Mouse (Mus musculus): ENCODE data around the gene B4galt4. TPM values are rescaled to one million over a fixed set of nuclear protein-coding genes. Genes with fewer than 3 reads are reported as not detected.
A peak's percentile ranks its signal among the peaks of the same experiment; 100 is the strongest.

B4galt4 gene
- total and polyA plus RNA-seq, 2 experiments from 2014 or later: 12.6 to 26.6 TPM

GRCm38 (mm10) chr16:38750803-38751202 lies 8.7 kb downstream of the B4galt4 start:
- Histone ChIP-seq H3K9ac (replicated peaks; ENCODE audit: low read depth, low read length) (no peak overlapping the region), H3K27me3 (ENCODE audit: control insufficient read depth, insufficient read depth, low read length) (no peaks in the 10 kb centered on the region), H3K4me1 (ENCODE audit: control insufficient read depth, insufficient read depth) (no peaks in the 10 kb centered on the region), H3K4me2 (ENCODE audit: low read depth, low read length) (no peak overlapping the region), H3K36me3 (replicated peaks; ENCODE audit: control insufficient read depth, insufficient read depth, low read length) (0 out of 2 replicates have a peak, but pooled peaks cover 3% of the 10 kb centered on the region), H3K9me3 (replicated peaks; ENCODE audit: control insufficient read depth, low read length) (no peaks in the 10 kb centered on the region), H3K4me3 (ENCODE audit: low read depth, low read length) (no peak overlapping the region), H3K27ac (ENCODE audit: low read depth) (no peak overlapping the region)
- DNase-seq (ENCODE audit: low spot score): no peak
- TF ChIP-seq EP300 (IDR thresholded peaks at IDR 0.05; ENCODE audit: low read depth): no peak
- TF ChIP-seq CTCF (IDR thresholded peaks at IDR 0.05; ENCODE audit: low read depth): no peak
- no peak for ATAC-seq (ENCODE audit: insufficient read depth, low read depth)
- WGBS: 74% methylated on average over 6 of the region's 6 CpGs

DNA sequence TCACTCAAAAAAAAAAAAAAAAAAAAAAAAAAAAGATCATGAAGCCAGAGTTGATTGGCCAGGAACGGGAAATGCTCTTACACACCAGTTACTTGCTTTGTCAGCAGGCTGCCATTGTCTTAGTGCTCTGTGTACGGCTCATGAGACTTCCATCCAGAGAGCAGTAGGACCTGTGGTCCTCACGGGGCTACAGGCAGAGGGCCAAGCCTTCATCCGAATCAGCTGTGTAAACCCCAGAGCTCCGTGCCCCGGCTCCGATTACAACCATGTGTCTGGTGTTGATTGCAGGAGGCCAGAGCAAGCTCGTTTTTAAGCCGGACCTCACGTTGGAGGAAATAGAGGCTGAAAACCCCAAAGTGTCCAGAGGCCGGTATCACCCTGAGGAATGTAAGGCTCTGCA lies 11.6 kb downstream of the B4galt4 start:
- no peak overlapping the region for H3K9ac ChIP-seq (replicated peaks; ENCODE audit: low read depth, low read length)
- WGBS: 35% methylated on average over 11 of the region's 11 CpGs
- TF ChIP-seq EP300 (IDR thresholded peaks at IDR 0.05; ENCODE audit: low read depth) (no peak), CTCF (IDR thresholded peaks at IDR 0.05; ENCODE audit: low read depth) (no peak)
- 0 out of 2 replicates have a peak, but pooled peaks cover 8% of the 10 kb centered on the region for H3K4me1 ChIP-seq (ENCODE audit: control insufficient read depth, insufficient read depth)
- no peaks in the 10 kb centered on the region for H3K9me3 ChIP-seq (replicated peaks; ENCODE audit: control insufficient read depth, low read length)
- H3K36me3 ChIP-seq (replicated peaks; ENCODE audit: control insufficient read depth, insufficient read depth, low read length): 0 out of 2 replicates have a peak, but pooled peaks cover 7% of the 10 kb centered on the region
- H3K4me3 ChIP-seq (ENCODE audit: low read depth, low read length): no peak overlapping the region
- H3K4me2 ChIP-seq (ENCODE audit: low read depth, low read length): no peak overlapping the region
- no peak overlapping the region for H3K27ac ChIP-seq (ENCODE audit: low read depth)
- DNase-seq (ENCODE audit: low spot score) (peak; percentile 46), ATAC-seq (ENCODE audit: insufficient read depth, low read depth) (peak; percentile 43; the same call in 1 of the 2 replicates)
- H3K27me3 ChIP-seq (ENCODE audit: control insufficient read depth, insufficient read depth, low read length): no peaks in the 10 kb centered on the region

GRCm38 (mm10) chr16:38755452-38756176 lies 13.6 kb downstream of the B4galt4 start:
- WGBS: 54% methylated on average over 7 of the region's 7 CpGs
- Histone ChIP-seq H3K4me1 (ENCODE audit: control insufficient read depth, insufficient read depth) (0 out of 2 replicates have a peak, but pooled peaks cover 8% of the 10 kb centered on the region), H3K4me3 (ENCODE audit: low read depth, low read length) (no peak overlapping the region), H3K36me3 (replicated peaks; ENCODE audit: control insufficient read depth, insufficient read depth, low read length) (peaks cover 16% of the 10 kb centered on the region; the same call in 1 of the 2 replicates), H3K9ac (replicated peaks; ENCODE audit: low read depth, low read length) (no peak overlapping the region), H3K4me2 (ENCODE audit: low read depth, low read length) (no peak overlapping the region), H3K9me3 (replicated peaks; ENCODE audit: control insufficient read depth, low read length) (no peaks in the 10 kb centered on the region), H3K27ac (ENCODE audit: low read depth) (peak overlapping the region; percentile 30), H3K27me3 (ENCODE audit: control insufficient read depth, insufficient read depth, low read length) (no peaks in the 10 kb centered on the region)
- ATAC-seq (ENCODE audit: insufficient read depth, low read depth) (no peak), DNase-seq (ENCODE audit: low spot score) (no peak)
- no peak for TF ChIP-seq EP300 (IDR thresholded peaks at IDR 0.05; ENCODE audit: low read depth)
- TF ChIP-seq CTCF (IDR thresholded peaks at IDR 0.05; ENCODE audit: low read depth): no peak

DNA sequence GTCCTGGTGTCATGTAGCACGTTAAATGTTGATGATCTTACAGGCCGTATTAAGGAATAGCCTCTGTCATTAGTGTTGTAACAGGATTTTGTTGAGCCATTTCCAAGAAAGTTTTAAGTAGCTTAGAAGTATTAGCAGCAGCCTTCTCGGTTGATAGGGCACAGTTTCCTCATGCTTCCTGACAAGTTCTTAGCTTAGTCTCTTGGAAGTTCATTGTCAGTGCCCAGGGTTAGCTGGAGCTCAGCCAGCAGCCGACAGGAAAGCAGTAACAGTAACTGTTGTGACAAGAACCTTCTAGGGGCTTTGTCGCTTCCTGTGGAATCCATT lies 14.1 kb downstream of the B4galt4 start:
- Histone ChIP-seq H3K4me2 (ENCODE audit: low read depth, low read length) (no peak overlapping the region), H3K4me3 (ENCODE audit: low read depth, low read length) (no peak overlapping the region)
- ATAC-seq (ENCODE audit: insufficient read depth, low read depth): no peak

DNA sequence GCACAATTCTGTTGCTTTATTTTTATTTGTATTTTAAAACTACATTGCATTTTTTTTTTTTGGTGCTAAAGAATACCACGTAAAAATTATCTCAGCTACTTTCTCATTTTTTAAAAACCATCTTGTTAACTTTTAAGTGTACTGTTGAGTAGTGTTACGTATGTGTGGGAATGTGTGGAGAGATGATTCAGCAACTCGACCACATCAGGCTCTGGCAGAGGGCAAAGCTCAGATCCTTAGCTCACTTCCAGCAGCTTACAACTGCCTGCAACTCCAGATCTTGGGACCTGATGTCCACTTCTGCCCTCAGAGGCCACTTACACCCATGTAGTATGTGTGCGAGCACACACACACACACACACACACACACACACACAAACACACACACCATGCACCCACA lies 14.5 kb downstream of the B4galt4 start:
- DNase-seq (ENCODE audit: low spot score): no peak
- H3K4me3 ChIP-seq (ENCODE audit: low read depth, low read length): no peak overlapping the region
- no peak overlapping the region for H3K9ac ChIP-seq (replicated peaks; ENCODE audit: low read depth, low read length)
- no peaks in the 10 kb centered on the region for H3K9me3 ChIP-seq (replicated peaks; ENCODE audit: control insufficient read depth, low read length)
- H3K27ac ChIP-seq (ENCODE audit: low read depth): peak overlapping the region; percentile 30; the same call in 1 of the 2 replicates
- peaks cover 18% of the 10 kb centered on the region; the same call in 1 of the 2 replicates for H3K36me3 ChIP-seq (replicated peaks; ENCODE audit: control insufficient read depth, insufficient read depth, low read length)
- ATAC-seq (ENCODE audit: insufficient read depth, low read depth): no peak
- H3K4me2 ChIP-seq (ENCODE audit: low read depth, low read length): no peak overlapping the region
- H3K4me1 ChIP-seq (ENCODE audit: control insufficient read depth, insufficient read depth): 0 out of 2 replicates have a peak, but pooled peaks cover 11% of the 10 kb centered on the region
- 54% methylated on average over 4 of the region's 4 CpGs for WGBS
- no peaks in the 10 kb centered on the region for H3K27me3 ChIP-seq (ENCODE audit: control insufficient read depth, insufficient read depth, low read length)
- TF ChIP-seq CTCF (IDR thresholded peaks at IDR 0.05; ENCODE audit: low read depth) (no peak), EP300 (IDR thresholded peaks at IDR 0.05; ENCODE audit: low read depth) (no peak)

More for the DNA sequence above, 14.1 kb downstream of the B4galt4 start:
- Histone ChIP-seq H3K9me3 (replicated peaks; ENCODE audit: control insufficient read depth, low read length) (no peaks in the 10 kb centered on the region), H3K27ac (ENCODE audit: low read depth) (peak overlapping the region; percentile 30), H3K9ac (replicated peaks; ENCODE audit: low read depth, low read length) (no peak overlapping the region), H3K36me3 (replicated peaks; ENCODE audit: control insufficient read depth, insufficient read depth, low read length) (peaks cover 18% of the 10 kb centered on the region; the same call in 1 of the 2 replicates), H3K27me3 (ENCODE audit: control insufficient read depth, insufficient read depth, low read length) (no peaks in the 10 kb centered on the region), H3K4me1 (ENCODE audit: control insufficient read depth, insufficient read depth) (0 out of 2 replicates have a peak, but pooled peaks cover 8% of the 10 kb centered on the region)
- 21% methylated on average over 5 of the region's 5 CpGs for WGBS
- peak; percentile 15 for DNase-seq (ENCODE audit: low spot score)
- TF ChIP-seq EP300 (IDR thresholded peaks at IDR 0.05; ENCODE audit: low read depth) (no peak), CTCF (IDR thresholded peaks at IDR 0.05; ENCODE audit: low read depth) (no peak)

Data from heart, postnatal 0 days (tissue).